Mouse (Mus musculus) CH12F3 (cell line): ENCODE data around the gene Anp32a.

Experiments
- in situ Hi-C: fragments of 300-500 bp; cut with MboI; formaldehyde crosslinking; loops from 2 replicates; pipeline ENCODE4 v1.14.3; 2020; ENCODE audit warnings: low sequenced_read_pairs

Gene Anp32a

GRCm38 (mm10) chr9:62341123-62341486 lies at the start of gene Anp32a:
Gene Anp32a, plus strand, starts transcription at chr9:62341293.
- in situ Hi-C loops = no loop called here

GRCm38 (mm10) chr9:62295006-62295698 lies 45.9 kb upstream of the Anp32a start:
- in situ Hi-C loops = loop anchor here (5.0 to 10.0 kb wide), 2 partner anchors 90 to 257 kb away; no protein-coding TSS in a partner anchor

GRCm38 (mm10) chr9:62296891-62297290 lies 44.2 kb upstream of the Anp32a start:
- in situ Hi-C loops = loop anchor here (5.0 to 10.0 kb wide), 2 partner anchors 88 to 255 kb away; no protein-coding TSS in a partner anchor

GRCm38 (mm10) chr9:62315556-62315955 lies 25.5 kb upstream of the Anp32a start:
- in situ Hi-C loops = no loop called here

- in situ Hi-C loops = no loop called here
These were observed 22.4 kb upstream of the Anp32a start for GRCm38 (mm10) chr9:62318729-62319128.

GRCm38 (mm10) chr9:62323816-62324215 lies 17.3 kb upstream of the Anp32a start:
- in situ Hi-C loops = no loop called here

GRCm38 (mm10) chr9:62325965-62326364 lies 15.1 kb upstream of the Anp32a start:
- in situ Hi-C loops = no loop called here

GRCm38 (mm10) chr9:62334298-62334825 lies 6.7 kb upstream of the Anp32a start:
- in situ Hi-C loops = no loop called here

GRCm38 (mm10) chr9:62335396-62335795 lies 5.7 kb upstream of the Anp32a start:
- in situ Hi-C loops = no loop called here

- in situ Hi-C loops = no loop called here
These were observed 3.0 kb upstream of the Anp32a start for GRCm38 (mm10) chr9:62337924-62338635.

GRCm38 (mm10) chr9:62338636-62339191 lies 2.4 kb upstream of the Anp32a start:
- in situ Hi-C loops = no loop called here

- in situ Hi-C loops = no loop called here
These were observed 581 bp upstream of the Anp32a start for GRCm38 (mm10) chr9:62340301-62341122.

- in situ Hi-C loops = no loop called here
These were observed 778 bp downstream of the Anp32a start for GRCm38 (mm10) chr9:62341701-62342440.

- in situ Hi-C loops = no loop called here
These were observed 1.5 kb downstream of the Anp32a start for GRCm38 (mm10) chr9:62342441-62343191.

GRCm38 (mm10) chr9:62343192-62343903 lies 2.3 kb downstream of the Anp32a start:
- in situ Hi-C loops = no loop called here

- in situ Hi-C loops = no loop called here
These were observed 2.9 kb downstream of the Anp32a start for GRCm38 (mm10) chr9:62343904-62344491.

GRCm38 (mm10) chr9:62344545-62344944 lies 3.5 kb downstream of the Anp32a start:
- in situ Hi-C loops = no loop called here

GRCm38 (mm10) chr9:62345081-62345481 lies 4.0 kb downstream of the Anp32a start:
- in situ Hi-C loops = no loop called here
